Mouse (Mus musculus): ENCODE measurements around the gene Gm49384. TPM values are rescaled to one million over a fixed set of nuclear protein-coding genes. Genes with fewer than 3 reads are reported as not detected.

Gm49384 gene
- polyA plus RNA-seq, 1 experiment from 2014 or later: 27.1 TPM

- peak; percentile 53; the same call in 1 of the 2 replicates for ATAC-seq (ENCODE audit: insufficient number of reproducible peaks, insufficient read depth, low FRiP score, low read depth)
Observed at GRCm38 (mm10) chr12:69235782-69236181, 31.7 kb upstream of the Gm49384 start.

DNA sequence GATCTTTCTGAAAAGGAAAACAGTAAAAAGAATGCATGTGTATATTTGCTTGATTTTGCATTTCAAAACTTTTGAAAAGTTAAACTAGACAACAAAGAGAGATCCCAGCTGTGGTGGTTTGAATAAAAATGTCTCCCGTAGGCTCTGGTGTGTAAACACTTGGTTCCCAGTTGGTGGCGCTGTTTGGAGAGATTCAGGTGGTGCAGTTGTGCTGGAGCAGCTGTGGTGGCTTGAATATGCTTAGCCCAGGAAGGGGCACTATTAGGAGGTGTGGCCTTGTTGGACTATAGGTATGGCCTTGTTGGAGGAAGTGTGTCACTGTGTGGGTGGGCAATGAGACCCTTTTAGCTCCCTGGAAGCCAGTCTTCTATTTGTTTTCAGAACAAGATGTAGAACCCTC, 25.2 kb upstream of the Gm49384 start:
- no peaks in the 10 kb centered on the region for H3K9me3 ChIP-seq (ENCODE audit: control insufficient read depth, low read depth, low read length)
- WGBS: 63% methylated on average over 2 of the region's 2 CpGs

More at GRCm38 (mm10) chr12:69235782-69236181, 31.7 kb upstream of the Gm49384 start:
- Histone ChIP-seq H3K9me3 (ENCODE audit: control insufficient read depth, low read depth, low read length) (no peaks in the 10 kb centered on the region), H3K4me2 (replicated peaks; ENCODE audit: low read depth, low read length) (no peak overlapping the region), H3K4me3 (ENCODE audit: low read depth, low read length) (no peak overlapping the region), H3K27me3 (ENCODE audit: control insufficient read depth, insufficient read depth, low read length) (no peaks in the 10 kb centered on the region), H3K9ac (replicated peaks; ENCODE audit: low read depth, low read length) (no peak overlapping the region), H3K36me3 (ENCODE audit: control insufficient read depth, insufficient read depth, low read length) (no peaks in the 10 kb centered on the region), H3K4me1 (ENCODE audit: control insufficient read depth, insufficient read depth, low read length) (peaks cover under 1% of the 10 kb centered on the region; the same call in 1 of the 2 replicates), H3K27ac (ENCODE audit: low read length) (no peak overlapping the region)
- 78% methylated on average over 6 of the region's 6 CpGs for WGBS

DNA sequence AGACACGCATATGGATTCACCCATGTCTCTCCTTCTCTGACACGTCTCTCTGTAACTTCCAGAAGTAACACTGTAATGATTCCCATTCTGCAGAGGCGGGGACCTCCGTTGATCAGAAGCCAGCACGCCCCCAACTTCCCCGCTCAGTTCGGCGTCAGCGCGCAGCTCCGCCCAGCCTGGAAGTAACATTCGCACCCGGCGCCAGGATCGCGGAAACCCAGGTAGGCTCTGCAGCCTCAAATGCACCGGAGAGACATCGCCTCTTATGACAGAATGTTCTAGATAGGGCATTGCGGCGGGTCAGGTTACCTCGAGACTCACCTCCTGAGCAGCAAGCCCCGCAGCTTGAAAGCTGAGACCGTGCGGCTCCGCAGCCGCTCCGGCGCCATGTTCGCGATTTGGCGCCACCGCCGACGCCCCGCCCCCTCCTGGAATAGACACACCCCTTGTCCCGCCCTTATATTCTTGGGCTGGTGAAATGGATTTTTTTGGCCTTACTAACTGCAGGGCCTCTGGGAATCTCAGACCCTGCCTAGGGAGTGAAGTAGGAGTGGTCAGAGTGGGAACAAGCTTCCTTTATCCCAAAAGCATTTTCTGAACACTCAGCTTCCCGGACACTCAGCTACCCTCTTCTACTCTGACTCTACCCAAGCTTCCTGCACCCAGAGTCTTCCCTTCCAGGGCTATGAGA, 23.9 kb upstream of the Gm49384 start, which contains the start of gene Pole2:
Pole2 (minus strand) TSS at position 420 of the 691 bp plus-strand sequence.
- H3K4me1 ChIP-seq (ENCODE audit: control insufficient read depth, insufficient read depth, low read length): peaks cover 4% of the 10 kb centered on the region; the same call in 1 of the 2 replicates
- peak within 1 kb of the TSS; percentile 23 for H3K9ac ChIP-seq (replicated peaks; ENCODE audit: low read depth, low read length)
- no peaks in the 10 kb centered on the region for H3K27me3 ChIP-seq (ENCODE audit: control insufficient read depth, insufficient read depth, low read length)
- H3K9me3 ChIP-seq (ENCODE audit: control insufficient read depth, low read depth, low read length): no peaks in the 10 kb centered on the region
- no peaks in the 10 kb centered on the region; the same call in 1 of the 2 replicates for H3K36me3 ChIP-seq (ENCODE audit: control insufficient read depth, insufficient read depth, low read length)
- peak within 1 kb of the TSS; percentile 60 for H3K4me3 ChIP-seq (ENCODE audit: low read depth, low read length)
- H3K27ac ChIP-seq (ENCODE audit: low read length): peak within 1 kb of the TSS; percentile 90
- peak within 1 kb of the TSS; percentile 39 for H3K4me2 ChIP-seq (replicated peaks; ENCODE audit: low read depth, low read length)
- under 1% methylated on average over 37 of the region's 37 CpGs for WGBS
- peak; percentile 96 for ATAC-seq (ENCODE audit: insufficient number of reproducible peaks, insufficient read depth, low FRiP score, low read depth)

More for the DNA sequence above, 25.2 kb upstream of the Gm49384 start:
- no peak overlapping the region for H3K4me3 ChIP-seq (ENCODE audit: low read depth, low read length)
- no peaks in the 10 kb centered on the region; the same call in 1 of the 2 replicates for H3K36me3 ChIP-seq (ENCODE audit: control insufficient read depth, insufficient read depth, low read length)
- no peaks in the 10 kb centered on the region for H3K27me3 ChIP-seq (ENCODE audit: control insufficient read depth, insufficient read depth, low read length)
- peaks cover 4% of the 10 kb centered on the region; the same call in 1 of the 2 replicates for H3K4me1 ChIP-seq (ENCODE audit: control insufficient read depth, insufficient read depth, low read length)
- H3K9ac ChIP-seq (replicated peaks; ENCODE audit: low read depth, low read length): no peak overlapping the region
- H3K27ac ChIP-seq (ENCODE audit: low read length): no peak overlapping the region
- no peak for ATAC-seq (ENCODE audit: insufficient number of reproducible peaks, insufficient read depth, low FRiP score, low read depth)
- H3K4me2 ChIP-seq (replicated peaks; ENCODE audit: low read depth, low read length): no peak overlapping the region

DNA sequence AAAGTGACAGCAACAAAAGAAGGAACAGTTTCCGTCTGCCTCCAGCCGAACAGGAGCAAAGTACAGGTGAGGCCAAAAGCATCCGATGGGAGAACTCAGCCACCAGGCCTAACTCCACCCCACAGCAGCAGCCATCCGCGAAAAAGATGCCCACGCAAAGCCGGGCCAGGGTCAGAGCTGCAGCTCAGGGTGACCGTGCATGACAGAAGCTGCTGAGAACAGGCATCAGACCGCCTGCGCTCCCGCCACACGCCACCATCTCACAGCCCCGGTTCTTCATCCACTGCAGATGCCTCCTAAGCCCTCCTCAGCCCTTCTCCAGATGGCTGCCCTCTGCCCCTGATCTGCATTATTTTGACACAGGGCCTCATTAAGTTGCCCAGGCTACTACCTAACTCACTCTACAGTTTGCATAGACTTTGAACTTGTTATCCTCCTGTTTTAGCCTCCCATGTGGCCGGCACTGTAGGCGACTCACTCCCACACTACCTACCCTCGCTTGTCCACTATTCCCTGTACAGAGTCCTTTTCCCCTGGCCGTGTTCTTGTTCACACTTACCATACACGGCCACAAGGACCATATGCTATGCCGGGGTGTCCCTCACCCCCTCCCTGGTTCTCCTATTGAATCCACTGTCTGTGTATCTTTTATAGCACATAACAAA, 16.7 kb upstream of the Gm49384 start:
- no peak overlapping the region for H3K4me2 ChIP-seq (replicated peaks; ENCODE audit: low read depth, low read length)
- H3K4me3 ChIP-seq (ENCODE audit: low read depth, low read length): no peak overlapping the region
- H3K36me3 ChIP-seq (ENCODE audit: control insufficient read depth, insufficient read depth, low read length): peaks cover 28% of the 10 kb centered on the region
- H3K27ac ChIP-seq (ENCODE audit: low read length): no peak overlapping the region
- no peaks in the 10 kb centered on the region for H3K27me3 ChIP-seq (ENCODE audit: control insufficient read depth, insufficient read depth, low read length)
- no peak overlapping the region for H3K9ac ChIP-seq (replicated peaks; ENCODE audit: low read depth, low read length)
- 90% methylated on average over 19 of the region's 19 CpGs for WGBS
- no peaks in the 10 kb centered on the region for H3K4me1 ChIP-seq (ENCODE audit: control insufficient read depth, insufficient read depth, low read length)
- ATAC-seq (ENCODE audit: insufficient number of reproducible peaks, insufficient read depth, low FRiP score, low read depth): no peak
- H3K9me3 ChIP-seq (ENCODE audit: control insufficient read depth, low read depth, low read length): no peaks in the 10 kb centered on the region

DNA sequence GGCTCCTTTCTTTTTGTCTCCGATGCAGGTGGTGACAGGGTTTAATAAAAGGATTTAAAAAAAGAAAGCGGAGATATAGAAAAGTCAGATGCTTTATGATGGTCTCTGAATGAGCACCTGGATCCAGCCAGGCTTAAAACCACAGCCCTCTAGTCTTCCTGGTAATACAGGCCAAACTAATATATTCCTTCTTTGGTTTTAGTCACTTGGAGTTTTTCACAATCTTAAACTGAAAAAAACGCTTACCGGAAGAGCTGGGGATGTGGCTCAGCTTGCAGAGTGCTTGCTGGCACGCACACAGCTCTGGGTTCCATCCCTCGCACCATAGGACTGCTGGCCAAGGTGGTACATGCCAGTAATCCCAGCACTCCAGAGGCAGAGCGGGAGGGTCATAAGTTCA, 12.5 kb upstream of the Gm49384 start:
- no peaks in the 10 kb centered on the region for H3K4me1 ChIP-seq (ENCODE audit: control insufficient read depth, insufficient read depth, low read length)
- no peaks in the 10 kb centered on the region for H3K27me3 ChIP-seq (ENCODE audit: control insufficient read depth, insufficient read depth, low read length)
- H3K4me3 ChIP-seq (ENCODE audit: low read depth, low read length): no peak overlapping the region
- H3K9me3 ChIP-seq (ENCODE audit: control insufficient read depth, low read depth, low read length): no peaks in the 10 kb centered on the region
- H3K36me3 ChIP-seq (ENCODE audit: control insufficient read depth, insufficient read depth, low read length): peaks cover 36% of the 10 kb centered on the region
- no peak overlapping the region for H3K4me2 ChIP-seq (replicated peaks; ENCODE audit: low read depth, low read length)
- no peak overlapping the region for H3K27ac ChIP-seq (ENCODE audit: low read length)
- 92% methylated on average over 7 of the region's 7 CpGs for WGBS
- no peak overlapping the region for H3K9ac ChIP-seq (replicated peaks; ENCODE audit: low read depth, low read length)
- ATAC-seq (ENCODE audit: insufficient number of reproducible peaks, insufficient read depth, low FRiP score, low read depth): no peak

- H3K4me1 ChIP-seq (ENCODE audit: control insufficient read depth, insufficient read depth, low read length): no peaks in the 10 kb centered on the region
- no peak overlapping the region for H3K4me2 ChIP-seq (replicated peaks; ENCODE audit: low read depth, low read length)
- peaks cover 30% of the 10 kb centered on the region for H3K36me3 ChIP-seq (ENCODE audit: control insufficient read depth, insufficient read depth, low read length)
- no peak overlapping the region for H3K4me3 ChIP-seq (ENCODE audit: low read depth, low read length)
- no peaks in the 10 kb centered on the region for H3K9me3 ChIP-seq (ENCODE audit: control insufficient read depth, low read depth, low read length)
- no peak for ATAC-seq (ENCODE audit: insufficient number of reproducible peaks, insufficient read depth, low FRiP score, low read depth)
- H3K9ac ChIP-seq (replicated peaks; ENCODE audit: low read depth, low read length): no peak overlapping the region
- H3K27ac ChIP-seq (ENCODE audit: low read length): no peak overlapping the region
- H3K27me3 ChIP-seq (ENCODE audit: control insufficient read depth, insufficient read depth, low read length): no peaks in the 10 kb centered on the region
- WGBS: 90% methylated on average over 3 of the region's 3 CpGs
Observed at GRCm38 (mm10) chr12:69215000-69215785, 11.1 kb upstream of the Gm49384 start.

DNA sequence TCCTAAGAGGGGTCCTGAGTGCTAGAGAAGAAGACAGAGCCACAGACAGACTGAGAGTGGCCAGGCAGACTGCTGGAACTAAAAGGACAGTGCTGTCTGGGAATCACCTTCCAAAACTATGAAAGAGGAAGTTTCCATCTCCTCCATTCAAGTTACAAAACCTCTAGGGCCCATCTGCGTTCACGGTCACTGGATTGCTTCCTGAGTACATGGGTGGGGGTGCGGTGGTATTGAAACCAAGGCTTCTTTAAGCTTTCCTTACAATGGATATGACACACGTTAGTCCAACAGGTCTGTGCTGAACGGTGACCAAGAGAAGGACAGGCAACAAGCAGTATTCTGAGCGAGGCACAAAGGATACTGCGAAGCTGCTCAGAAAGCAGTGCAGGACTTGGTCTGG, 10.3 kb upstream of the Gm49384 start:
- Histone ChIP-seq H3K27ac (ENCODE audit: low read length) (no peak overlapping the region), H3K4me1 (ENCODE audit: control insufficient read depth, insufficient read depth, low read length) (no peaks in the 10 kb centered on the region), H3K9ac (replicated peaks; ENCODE audit: low read depth, low read length) (no peak overlapping the region), H3K27me3 (ENCODE audit: control insufficient read depth, insufficient read depth, low read length) (no peaks in the 10 kb centered on the region), H3K4me3 (ENCODE audit: low read depth, low read length) (no peak overlapping the region), H3K9me3 (ENCODE audit: control insufficient read depth, low read depth, low read length) (no peaks in the 10 kb centered on the region), H3K36me3 (ENCODE audit: control insufficient read depth, insufficient read depth, low read length) (peaks cover 35% of the 10 kb centered on the region), H3K4me2 (replicated peaks; ENCODE audit: low read depth, low read length) (no peak overlapping the region)
- ATAC-seq (ENCODE audit: insufficient number of reproducible peaks, insufficient read depth, low FRiP score, low read depth): no peak
- 96% methylated on average over 7 of the region's 7 CpGs for WGBS

DNA sequence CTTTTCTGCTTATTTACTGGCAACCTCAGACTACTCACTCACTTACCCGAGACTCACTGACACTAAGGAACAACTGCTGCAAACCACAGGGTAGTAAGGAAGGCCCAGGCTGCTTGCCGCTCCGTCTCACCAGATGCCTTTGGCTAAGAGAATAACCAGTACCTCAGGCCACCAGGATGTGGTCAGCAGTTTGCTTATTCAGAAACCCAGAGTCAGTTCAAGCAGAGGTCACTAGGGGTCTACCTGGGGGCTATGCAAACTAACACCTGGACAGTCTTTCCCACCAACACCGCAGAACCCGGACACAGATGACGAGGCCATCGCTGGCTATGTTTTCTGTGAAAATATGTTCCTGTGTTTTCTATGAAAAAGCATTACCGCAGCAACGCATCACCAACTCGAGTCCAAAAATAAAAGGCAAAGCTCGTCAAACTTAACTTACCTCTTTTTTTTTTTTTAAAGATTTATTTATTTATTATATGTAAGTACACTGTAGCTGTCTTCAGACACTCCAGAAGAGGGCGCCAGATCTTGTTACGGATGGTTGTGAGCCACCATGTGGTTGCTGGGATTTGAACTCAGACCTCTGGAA, 9.2 kb upstream of the Gm49384 start:
- ATAC-seq (ENCODE audit: insufficient number of reproducible peaks, insufficient read depth, low FRiP score, low read depth): no peak
- Histone ChIP-seq H3K36me3 (ENCODE audit: control insufficient read depth, insufficient read depth, low read length) (peaks cover 38% of the 10 kb centered on the region), H3K4me2 (replicated peaks; ENCODE audit: low read depth, low read length) (no peak overlapping the region), H3K9ac (replicated peaks; ENCODE audit: low read depth, low read length) (no peak overlapping the region), H3K27ac (ENCODE audit: low read length) (no peak overlapping the region), H3K27me3 (ENCODE audit: control insufficient read depth, insufficient read depth, low read length) (no peaks in the 10 kb centered on the region), H3K9me3 (ENCODE audit: control insufficient read depth, low read depth, low read length) (no peaks in the 10 kb centered on the region), H3K4me1 (ENCODE audit: control insufficient read depth, insufficient read depth, low read length) (no peaks in the 10 kb centered on the region), H3K4me3 (ENCODE audit: low read depth, low read length) (no peak overlapping the region)
- 95% methylated on average over 13 of the region's 13 CpGs for WGBS
